Mouse (Mus musculus): ENCODE data around the gene Tex261. TPM values are rescaled to one million over a fixed set of nuclear protein-coding genes. Genes with fewer than 3 reads are reported as not detected.
"Not testable (repeated sequence)": the region's sequence is repeated elsewhere in the genome, so short reads cannot be mapped to it uniquely, and the experiment has no call there.

Tex261 gene
- polyA plus RNA-seq, 1 experiment from 2014 or later: 101 TPM

- Histone ChIP-seq H3K9ac (replicated peaks; ENCODE audit: low read depth) (no peak overlapping the region), H3K27me3 (replicated peaks; ENCODE audit: insufficient read depth, low read length) (no peaks in the 10 kb centered on the region), H3K4me1 (ENCODE audit: insufficient read depth, low read depth, low read length) (no peaks in the 10 kb centered on the region), H3K4me2 (replicated peaks; ENCODE audit: low read depth, low read length) (no peak overlapping the region), H3K36me3 (ENCODE audit: insufficient read depth, low read length) (peaks cover 18% of the 10 kb centered on the region; the same call in 1 of the 2 replicates), H3K9me3 (ENCODE audit: low read length) (no peaks in the 10 kb centered on the region), H3K4me3 (ENCODE audit: low read depth, low read length) (no peak overlapping the region), H3K27ac (ENCODE audit: low read length) (no peak overlapping the region)
- ATAC-seq: no peak
- no peak for DNase-seq (ENCODE audit: low spot score)
- 92% methylated on average over 5 of the region's 5 CpGs for WGBS
- TF ChIP-seq CTCF (IDR thresholded peaks at IDR 0.05) (no peak), EP300 (IDR thresholded peaks at IDR 0.05) (no peak)
Measured at GRCm38 (mm10) chr6:83802033-83802432, 26.4 kb upstream of the Tex261 start.

- no peak for DNase-seq (ENCODE audit: low spot score)
- Histone ChIP-seq H3K36me3 (ENCODE audit: insufficient read depth, low read length) (peaks cover 6% of the 10 kb centered on the region; the same call in 1 of the 2 replicates), H3K27ac (ENCODE audit: low read length) (no peak overlapping the region), H3K4me1 (ENCODE audit: insufficient read depth, low read depth, low read length) (no peaks in the 10 kb centered on the region; the same call in 1 of the 2 replicates), H3K9me3 (ENCODE audit: low read length) (no peaks in the 10 kb centered on the region), H3K4me2 (replicated peaks; ENCODE audit: low read depth, low read length) (no peak overlapping the region), H3K9ac (replicated peaks; ENCODE audit: low read depth) (no peak overlapping the region), H3K4me3 (ENCODE audit: low read depth, low read length) (no peak overlapping the region), H3K27me3 (replicated peaks; ENCODE audit: insufficient read depth, low read length) (no peaks in the 10 kb centered on the region)
- TF ChIP-seq CTCF (IDR thresholded peaks at IDR 0.05): peak; percentile 15; the same call in 1 of the 2 replicates
- no peak for TF ChIP-seq EP300 (IDR thresholded peaks at IDR 0.05)
- no peak for ATAC-seq
- WGBS: 51% methylated on average over 3 of the region's 3 CpGs
Measured at GRCm38 (mm10) chr6:83796686-83797085, 21.1 kb upstream of the Tex261 start.

- Histone ChIP-seq H3K4me2 (replicated peaks; ENCODE audit: low read depth, low read length) (peak overlapping the region; percentile 91), H3K36me3 (ENCODE audit: insufficient read depth, low read length) (no peaks in the 10 kb centered on the region), H3K9ac (replicated peaks; ENCODE audit: low read depth) (peak overlapping the region; percentile 52), H3K27me3 (replicated peaks; ENCODE audit: insufficient read depth, low read length) (no peaks in the 10 kb centered on the region), H3K9me3 (ENCODE audit: low read length) (no peaks in the 10 kb centered on the region), H3K27ac (ENCODE audit: low read length) (peak overlapping the region; percentile 95), H3K4me3 (ENCODE audit: low read depth, low read length) (peak overlapping the region; percentile 80), H3K4me1 (ENCODE audit: insufficient read depth, low read depth, low read length) (no peaks in the 10 kb centered on the region; the same call in 1 of the 2 replicates)
- DNase-seq (ENCODE audit: low spot score): peak; percentile 63
- ATAC-seq: peak; percentile 7
- TF ChIP-seq CTCF (IDR thresholded peaks at IDR 0.05) (no peak), EP300 (IDR thresholded peaks at IDR 0.05) (no peak)
- WGBS: 2% methylated on average over 13 of the region's 13 CpGs
Measured at GRCm38 (mm10) chr6:83795492-83795900, 19.9 kb upstream of the Tex261 start.

GRCm38 (mm10) chr6:83794760-83795296 lies 19.2 kb upstream of the Tex261 start, which contains the start of gene Nagk:
Nagk (plus strand) TSS chr6:83794982.
- no peaks in the 10 kb centered on the region for H3K36me3 ChIP-seq (ENCODE audit: insufficient read depth, low read length)
- H3K27ac ChIP-seq (ENCODE audit: low read length): peak within 1 kb of the TSS; percentile 95
- no peaks in the 10 kb centered on the region for H3K9me3 ChIP-seq (ENCODE audit: low read length)
- no peaks in the 10 kb centered on the region for H3K27me3 ChIP-seq (replicated peaks; ENCODE audit: insufficient read depth, low read length)
- H3K4me1 ChIP-seq (ENCODE audit: insufficient read depth, low read depth, low read length): no peaks in the 10 kb centered on the region; the same call in 1 of the 2 replicates
- WGBS: under 1% methylated on average over 42 of the region's 43 CpGs
- TF ChIP-seq EP300 (IDR thresholded peaks at IDR 0.05): no peak
- no peak for TF ChIP-seq CTCF (IDR thresholded peaks at IDR 0.05)
- H3K9ac ChIP-seq (replicated peaks; ENCODE audit: low read depth): peak within 1 kb of the TSS; percentile 52
- ATAC-seq (peak; percentile 96), DNase-seq (ENCODE audit: low spot score) (peak; percentile 98)
- peak within 1 kb of the TSS; percentile 80 for H3K4me3 ChIP-seq (ENCODE audit: low read depth, low read length)
- H3K4me2 ChIP-seq (replicated peaks; ENCODE audit: low read depth, low read length): peak within 1 kb of the TSS; percentile 91

- no peak for ATAC-seq
- TF ChIP-seq CTCF (IDR thresholded peaks at IDR 0.05) (no peak), EP300 (IDR thresholded peaks at IDR 0.05) (no peak)
- H3K9ac ChIP-seq (replicated peaks; ENCODE audit: low read depth): no peak overlapping the region
Measured at GRCm38 (mm10) chr6:83791251-83791890, 15.8 kb upstream of the Tex261 start.

GRCm38 (mm10) chr6:83790533-83790932 lies 14.9 kb upstream of the Tex261 start:
- H3K27ac ChIP-seq (ENCODE audit: low read length); H3K4me1 ChIP-seq (ENCODE audit: insufficient read depth, low read depth, low read length); H3K9me3 ChIP-seq (ENCODE audit: low read length); H3K9ac ChIP-seq (replicated peaks; ENCODE audit: low read depth); H3K4me3 ChIP-seq (ENCODE audit: low read depth, low read length); H3K4me2 ChIP-seq (replicated peaks; ENCODE audit: low read depth, low read length); ATAC-seq; H3K36me3 ChIP-seq (ENCODE audit: insufficient read depth, low read length); H3K27me3 ChIP-seq (replicated peaks; ENCODE audit: insufficient read depth, low read length); DNase-seq (ENCODE audit: low spot score): not testable (repeated sequence)
- 82% methylated on average over 5 of the region's 5 CpGs for WGBS

More at GRCm38 (mm10) chr6:83791251-83791890, 15.8 kb upstream of the Tex261 start:
- no peak overlapping the region for H3K4me2 ChIP-seq (replicated peaks; ENCODE audit: low read depth, low read length)
- H3K4me3 ChIP-seq (ENCODE audit: low read depth, low read length): no peak overlapping the region
- H3K9me3 ChIP-seq (ENCODE audit: low read length): no peaks in the 10 kb centered on the region
- no peak overlapping the region for H3K27ac ChIP-seq (ENCODE audit: low read length)
- H3K27me3 ChIP-seq (replicated peaks; ENCODE audit: insufficient read depth, low read length): no peaks in the 10 kb centered on the region
- H3K36me3 ChIP-seq (ENCODE audit: insufficient read depth, low read length): no peaks in the 10 kb centered on the region
- no peak for DNase-seq (ENCODE audit: low spot score)
- WGBS: 64% methylated on average over 4 of the region's 4 CpGs
- H3K4me1 ChIP-seq (ENCODE audit: insufficient read depth, low read depth, low read length): no peaks in the 10 kb centered on the region; the same call in 1 of the 2 replicates

Measured in lung, postnatal 0 days (tissue).